Mouse (Mus musculus) CD8-positive naive resting alpha-beta T cell, adult 57 days (primary cell): ENCODE data around the gene Kif28. TPM values are rescaled to one million over a fixed set of nuclear protein-coding genes. Genes with fewer than 3 reads are reported as not detected.

Source experiments
- total RNA-seq: library from RNA; stranded (reverse); gene quantifications from one replicate; pipeline ENCODE4 v1.2.4, GENCODE M21; 2023

Gene Kif28
- total RNA-seq = not detected

DNA sequence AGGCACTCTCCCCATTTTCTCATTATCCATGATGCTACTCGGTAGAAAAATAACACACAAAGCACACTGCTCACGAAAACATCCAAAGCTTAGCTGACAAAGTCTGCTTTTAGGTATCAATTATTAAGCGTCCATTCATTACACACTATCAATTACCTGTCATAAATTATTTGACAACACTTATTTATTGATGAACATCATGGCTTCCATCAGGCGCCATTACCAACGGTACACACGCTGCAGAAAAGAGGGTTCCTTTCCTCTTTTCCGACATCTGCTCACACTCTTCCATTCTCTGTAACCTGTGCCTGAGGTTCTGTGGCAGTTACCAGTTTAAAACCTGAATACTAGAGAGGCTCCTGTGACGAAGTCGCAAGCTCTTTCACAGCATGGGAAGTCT lies at the start of gene Kif28:
Kif28 (minus strand) TSS at position 101 of the 400 bp plus-strand sequence.

DNA sequence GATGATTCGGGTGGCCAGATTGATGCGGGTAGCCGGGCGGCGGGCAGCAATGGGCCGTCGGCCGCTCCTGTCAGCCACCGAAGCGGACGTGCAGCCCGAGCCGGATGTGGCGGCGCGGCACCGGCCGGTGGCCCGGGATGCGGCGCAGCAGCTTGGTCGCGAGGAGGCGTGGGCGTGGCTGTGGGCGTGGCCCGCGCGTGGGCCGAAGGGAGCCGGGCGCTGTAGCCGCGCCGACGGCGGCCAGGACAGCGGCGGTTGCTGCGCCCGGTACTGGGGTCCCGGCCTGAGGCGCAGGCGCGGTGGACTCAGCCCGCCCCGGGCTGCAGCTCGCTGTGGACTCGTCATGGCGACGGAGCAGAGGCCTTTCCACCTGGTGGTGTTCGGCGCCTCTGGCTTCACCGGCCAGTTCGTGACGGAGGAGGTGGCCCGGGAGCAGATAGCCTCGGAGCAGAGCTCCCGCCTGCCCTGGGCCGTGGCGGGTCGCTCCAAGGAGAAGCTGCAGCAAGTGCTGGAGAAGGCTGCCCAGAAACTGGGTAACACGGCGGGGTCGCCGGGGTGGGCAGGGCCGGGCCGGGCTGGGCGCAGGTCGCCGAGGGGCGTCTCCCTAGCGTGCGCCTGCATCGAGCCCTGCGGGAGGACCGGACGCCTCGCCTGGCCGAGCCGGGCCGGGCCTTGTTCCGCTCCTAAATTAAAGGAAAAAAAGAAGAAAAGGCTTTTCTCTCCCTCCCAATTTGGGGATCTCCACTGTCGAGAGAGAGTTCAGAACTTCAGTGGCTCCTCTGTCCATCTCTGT lies 76.9 kb downstream of the Kif28 start, which contains the start of gene Sccpdh:
Sccpdh (plus strand) TSS at position 198 of the 793 bp plus-strand sequence.

Other genes starting within 250 kb of the Kif28 start
- gene Smyd3, start 227.2 kb downstream of the Kif28 start, total RNA-seq = 59.2 TPM
- gene Tfb2m, start 199.0 kb downstream of the Kif28 start, total RNA-seq = 39.6 TPM
- 38.9 TPM for gene Cnst, start 198.9 kb downstream of the Kif28 start, total RNA-seq
- gene Sccpdh, start 77.1 kb downstream of the Kif28 start, total RNA-seq = 0.34 TPM
- not detected for gene Gm10518, start 58.1 kb upstream of the Kif28 start, total RNA-seq
- 93.6 TPM for gene Ahctf1, start 58.4 kb upstream of the Kif28 start, total RNA-seq
- 1.7 TPM for gene Cdc42bpa, start 215.2 kb upstream of the Kif28 start, total RNA-seq